Mouse (Mus musculus) cerebellum, postnatal 10 days (tissue): ENCODE data around the gene Tiam2.
A peak's percentile ranks its signal among the peaks of the same experiment; 100 is the strongest.

Experiments used
- DNase-seq, 2 experiments: peaks; one replicate each; pipeline ENCODE4 v3.0.0; 2021; ENCODE audit warnings: mixed read lengths in 2 of 2

Tiam2 gene

DNA sequence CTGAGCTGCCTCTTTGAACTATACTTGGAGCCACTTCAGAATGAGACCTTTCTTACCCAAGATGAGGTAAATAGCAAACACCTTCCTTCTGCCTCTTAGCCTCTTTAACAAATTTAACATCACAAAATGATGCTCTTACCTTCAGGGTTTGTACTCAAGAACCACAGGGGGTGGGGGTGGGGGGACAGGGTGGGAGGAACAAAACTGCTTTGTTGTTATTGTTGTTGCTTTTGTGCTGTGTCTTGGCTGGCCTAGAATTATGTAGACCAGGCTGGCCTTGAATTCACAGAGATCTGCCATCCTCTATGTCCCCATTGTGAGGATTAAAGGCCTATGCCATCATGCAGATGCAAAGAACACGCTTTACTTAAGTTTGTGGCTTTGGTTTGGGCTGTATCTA, 179.3 kb downstream of the Tiam2 start:
- DNase-seq, result no peak

- DNase-seq, result no peak
These were observed 180.1 kb downstream of the Tiam2 start for GRCm38 (mm10) chr17:3506508-3506907.

DNA sequence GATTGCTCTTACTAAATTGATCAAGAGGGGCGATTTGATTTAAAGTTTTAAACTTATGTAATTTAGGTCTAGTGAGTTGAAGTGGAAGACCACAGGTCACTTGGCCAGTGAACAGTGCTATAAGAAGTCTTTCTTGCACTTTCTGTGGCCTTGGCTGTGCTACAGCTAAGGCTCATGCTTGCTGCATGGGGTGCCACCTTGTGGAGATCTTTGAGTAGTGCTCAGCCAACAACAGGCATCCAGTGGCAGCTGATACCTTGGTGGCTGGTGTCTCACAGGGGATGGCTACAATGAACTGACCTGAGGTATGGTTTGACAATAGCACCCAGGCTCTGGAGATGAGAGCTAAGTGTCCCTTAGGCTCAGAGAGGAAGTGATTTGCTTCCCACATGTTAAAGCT, 183.5 kb downstream of the Tiam2 start:
- DNase-seq, result peak; percentile 86 to 88

GRCm38 (mm10) chr17:3514316-3514715, 187.9 kb downstream of the Tiam2 start:
- no peak for DNase-seq

DNA sequence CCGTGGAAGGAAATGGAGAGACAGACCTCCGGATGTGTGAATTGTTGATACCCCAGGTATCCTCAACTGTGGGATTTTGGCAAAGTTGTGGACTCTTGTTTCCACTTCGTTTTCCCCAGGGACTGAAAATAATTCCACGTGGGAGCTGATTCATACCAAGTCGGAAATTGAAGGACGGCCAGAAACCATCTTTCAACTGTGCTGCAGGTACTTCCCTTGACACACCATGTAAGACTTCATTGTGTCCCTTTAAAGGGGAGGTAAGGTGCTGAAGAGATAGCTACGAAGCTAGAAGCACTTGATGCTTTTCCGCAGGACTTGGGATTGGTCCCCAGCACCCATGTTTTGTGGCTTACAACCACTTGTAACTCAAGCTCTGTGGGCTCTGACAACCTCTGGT, 189.5 kb downstream of the Tiam2 start:
- no peak for DNase-seq

DNA sequence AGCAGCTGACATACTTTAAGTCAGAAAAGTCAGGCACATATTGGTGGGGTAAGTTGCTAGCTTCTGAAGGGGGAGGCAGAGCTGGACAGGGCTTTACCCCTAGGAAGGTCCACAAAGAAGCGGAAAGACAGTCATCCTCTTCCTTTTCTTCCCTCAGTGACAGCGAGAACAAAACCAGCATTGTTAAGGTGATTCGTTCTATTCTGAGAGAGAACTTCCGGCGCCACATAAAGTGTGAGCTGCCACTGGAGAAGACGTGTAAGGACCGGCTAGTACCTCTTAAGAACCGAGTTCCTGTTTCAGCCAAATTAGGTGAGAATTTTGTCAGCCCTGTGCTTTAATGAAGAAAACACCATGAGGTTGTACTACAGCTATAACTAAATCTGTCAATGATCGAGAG, 190.0 kb downstream of the Tiam2 start:
- no peak for DNase-seq

- DNase-seq, result no peak
These were observed 194.0 kb downstream of the Tiam2 start for GRCm38 (mm10) chr17:3520344-3520743.

GRCm38 (mm10) chr17:3527841-3528471, 201.6 kb downstream of the Tiam2 start:
- DNase-seq, result peak; percentile 33 to 39

DNA sequence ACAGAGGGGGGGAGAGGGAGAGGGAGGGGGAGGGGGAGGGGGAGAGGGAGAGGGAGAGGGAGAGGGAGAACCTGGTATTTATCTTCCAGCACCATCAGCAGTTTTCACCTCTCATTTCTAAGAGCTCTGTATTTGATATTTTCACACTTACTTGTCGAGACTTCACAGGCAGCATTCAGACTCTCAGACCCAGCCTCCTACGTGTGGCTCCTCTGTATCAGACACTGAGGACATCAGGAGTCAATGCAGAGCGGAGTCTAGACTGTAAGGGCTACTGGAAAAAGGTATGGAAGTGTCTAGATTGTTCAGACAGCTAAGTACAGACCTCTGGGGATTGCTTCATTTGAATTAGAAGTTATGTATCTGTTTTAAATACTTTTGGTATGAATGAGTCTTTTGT, 203.2 kb downstream of the Tiam2 start:
- no peak for DNase-seq

GRCm38 (mm10) chr17:3530549-3530948, 204.2 kb downstream of the Tiam2 start:
- DNase-seq, result no peak

DNA sequence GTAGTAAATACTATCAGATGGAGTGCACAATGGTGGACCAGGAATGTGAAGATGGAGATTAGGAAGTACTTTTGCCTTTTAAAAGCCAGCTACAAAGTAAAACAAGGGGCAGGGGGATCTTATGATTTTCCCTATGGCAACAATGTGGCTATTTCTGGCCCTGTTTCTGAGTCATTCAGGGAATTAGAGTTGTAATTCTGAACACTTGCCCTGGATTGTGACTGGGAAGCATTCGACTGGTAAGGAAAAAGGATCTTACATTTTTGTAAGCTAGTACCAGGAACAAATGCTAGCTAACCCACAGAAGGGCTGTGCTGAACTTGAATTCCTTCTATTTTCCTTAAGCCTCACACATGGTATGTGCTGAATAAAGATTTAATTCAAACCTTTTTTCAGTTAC, 205.3 kb downstream of the Tiam2 start:
- DNase-seq, result no peak

GRCm38 (mm10) chr17:3532254-3532653, 205.9 kb downstream of the Tiam2 start, which contains the start of gene Cldn20:
Cldn20 (plus strand) TSS chr17:3532554.
- no peak for DNase-seq

DNA sequence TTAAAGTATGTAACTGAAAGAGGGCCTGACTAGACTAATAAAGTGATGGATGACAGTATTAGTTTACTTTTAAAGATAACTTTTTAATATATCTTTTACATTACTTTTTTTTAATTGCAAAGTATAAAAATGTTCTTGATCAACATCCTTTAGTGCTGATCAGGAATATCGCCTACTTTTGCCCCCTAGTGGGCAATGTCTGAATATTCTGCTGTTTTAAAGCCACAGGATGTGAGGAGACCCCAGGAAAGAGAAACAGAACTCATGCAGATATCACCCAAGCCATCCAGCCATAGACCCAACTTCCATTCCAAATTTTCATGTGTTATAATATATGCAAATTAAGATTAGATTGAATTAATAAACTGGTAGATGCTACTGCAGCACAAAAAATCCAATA, 207.1 kb downstream of the Tiam2 start:
- peak; percentile 58 to 60 for DNase-seq

GRCm38 (mm10) chr17:3540304-3540703, 213.9 kb downstream of the Tiam2 start:
- no peak for DNase-seq

DNA sequence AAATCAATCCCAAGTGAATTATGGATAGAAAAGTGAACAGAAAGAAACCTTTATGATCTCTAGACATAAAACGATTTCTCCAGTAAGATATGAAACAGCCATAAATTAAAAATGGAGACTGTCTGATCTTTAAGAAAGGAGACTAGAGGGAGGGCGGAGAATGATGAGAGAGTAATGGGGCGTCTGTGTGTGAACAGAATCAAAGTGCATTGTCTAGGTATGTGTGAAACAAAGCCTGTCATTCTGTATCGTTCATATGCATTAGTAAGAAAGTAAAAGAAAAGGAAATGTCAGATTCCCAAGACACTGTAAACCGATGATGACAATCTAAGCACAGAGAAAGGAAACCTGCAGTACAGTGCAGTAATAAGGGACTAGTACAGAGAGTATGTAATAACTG, 214.7 kb downstream of the Tiam2 start:
- no peak for DNase-seq

DNA sequence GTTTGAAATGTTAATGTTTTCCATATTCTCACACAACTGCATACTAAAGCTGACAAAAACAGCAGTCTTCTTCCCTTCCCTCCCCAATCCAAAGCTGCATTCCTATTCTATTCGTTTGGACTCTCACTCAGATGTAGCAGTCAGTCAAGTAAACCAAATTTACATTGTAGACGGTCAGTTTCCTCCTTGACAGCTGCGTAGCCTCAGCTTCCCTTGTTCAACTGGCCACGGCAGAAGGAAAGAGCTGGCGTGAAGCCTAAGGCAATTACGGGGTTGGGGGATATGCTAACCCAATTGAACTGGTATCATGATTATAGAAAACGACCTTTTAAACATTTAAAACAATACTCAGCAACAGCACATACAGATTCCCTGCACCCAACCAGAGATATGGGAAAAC, 221.4 kb downstream of the Tiam2 start:
- DNase-seq, result peak in 1 of 2 experiments; percentile 27

- DNase-seq, result no peak
These were observed 229.9 kb downstream of the Tiam2 start for GRCm38 (mm10) chr17:3556251-3556650.

- peak; percentile 98 to 99 for DNase-seq
These were observed 231.2 kb downstream of the Tiam2 start, which contains the start of gene Tfb1m for GRCm38 (mm10) chr17:3557331-3558311. Tfb1m (minus strand) TSS chr17:3557781.

DNA sequence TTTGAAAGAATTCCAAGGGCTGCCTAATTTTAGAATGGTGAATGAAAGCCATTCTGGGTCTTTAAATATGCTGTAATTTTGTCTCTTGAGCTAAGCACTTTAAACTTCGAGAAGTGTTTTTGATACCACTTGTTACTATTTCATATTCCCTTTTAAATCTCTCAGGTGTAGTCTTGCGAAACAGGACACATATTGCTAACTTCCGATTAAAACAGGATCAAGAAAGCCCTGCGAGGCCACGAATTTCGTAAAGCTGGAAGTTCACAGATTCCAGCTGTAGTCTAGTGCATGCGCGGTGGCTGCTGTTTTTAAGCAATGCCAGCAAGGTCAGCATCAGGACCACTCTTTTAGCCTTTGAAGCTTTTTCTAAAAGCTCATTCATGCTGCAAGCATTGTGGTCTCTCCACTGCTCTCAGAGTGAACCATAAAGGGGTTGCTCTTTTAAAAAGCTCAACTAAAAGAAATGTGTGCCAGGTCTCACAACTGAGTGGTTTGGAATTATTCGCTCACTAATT, 232.0 kb downstream of the Tiam2 start:
- no peak for DNase-seq

GRCm38 (mm10) chr17:3560534-3560933, 234.2 kb downstream of the Tiam2 start:
- DNase-seq, result peak in 1 of 2 experiments; percentile 27

DNA sequence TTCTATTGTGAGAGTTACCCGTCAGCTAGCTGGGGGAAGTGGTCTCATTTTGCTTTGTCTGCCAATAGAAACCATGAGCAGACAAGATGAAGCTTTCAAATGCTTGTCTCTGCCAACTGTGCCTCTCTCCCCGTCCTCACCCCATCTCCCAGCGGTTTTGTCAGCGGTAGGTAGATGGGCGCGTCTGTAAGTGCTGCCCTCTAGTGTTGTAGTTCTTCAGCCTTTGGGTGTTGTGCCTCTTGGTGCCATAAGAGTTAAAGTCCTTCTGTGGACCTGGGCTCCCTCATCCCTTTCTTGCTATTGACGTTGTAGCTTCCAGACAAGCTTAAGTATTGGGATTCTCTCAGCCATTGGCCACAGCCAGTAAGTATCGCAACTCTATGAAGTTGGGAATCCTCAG, 236.0 kb downstream of the Tiam2 start:
- DNase-seq, result no peak

DNA sequence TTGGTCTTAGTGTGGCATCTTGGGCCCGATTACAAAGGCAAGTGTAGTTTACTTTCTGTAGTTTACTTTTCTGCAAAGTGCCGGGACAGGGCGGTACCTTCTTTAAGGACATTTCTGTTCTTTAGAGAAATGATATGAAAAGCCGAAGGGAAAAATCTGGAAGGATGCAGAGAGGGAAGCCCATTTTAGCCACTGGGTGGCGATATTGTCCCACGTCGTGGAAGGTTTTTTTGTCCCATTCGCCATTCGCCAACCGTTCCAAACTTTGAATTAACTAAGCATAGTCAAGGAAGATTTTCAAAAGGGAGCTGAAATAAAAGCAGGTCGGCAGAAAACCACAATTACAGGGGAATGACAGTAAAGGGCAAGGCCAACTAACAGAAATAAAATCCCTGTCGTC, 244.5 kb downstream of the Tiam2 start:
- DNase-seq, result peak; percentile 88 to 93
